Mouse (Mus musculus) forebrain, postnatal 0 days (tissue): ENCODE data around the gene Cyp2r1. TPM values are rescaled to one million over a fixed set of nuclear protein-coding genes. Genes with fewer than 3 reads are reported as not detected.
"Not testable (repeated sequence)": the region's sequence is repeated elsewhere in the genome, so short reads cannot be mapped to it uniquely, and the experiment has no call there.

Source experiments
- ATAC-seq: fragments of 200-750 bp; cut with Nextera tagmentation; 2 replicates; pipeline ENCODE4 v1.8.0; 2017; ENCODE audit warnings: mild to moderate bottlenecking, moderate library complexity
- DNase-seq: peaks from one replicate; pipeline ENCODE4 v3.0.0-alpha.2; 2015
- H3K27ac ChIP-seq: fragments of 300-500 bp; sonication (generic); 2 replicates; pipeline ENCODE4 v1.5.1; 2014; ENCODE audit warnings: low read depth, mild to moderate bottlenecking, antibody characterized with exemption, low read length, moderate library complexity, mixed read lengths
- H3K27me3 ChIP-seq: fragments of 300-500 bp; sonication (generic); 2 replicates; pipeline ENCODE4 v1.6.1; 2014; ENCODE audit warnings: mild to moderate bottlenecking, low read length, mixed read lengths; ENCODE audit not compliant: insufficient read depth
- H3K36me3 ChIP-seq: fragments of 300-500 bp; sonication (generic); 2 replicates; pipeline ENCODE4 v1.6.1; 2014; ENCODE audit warnings: mild to moderate bottlenecking, moderate library complexity; ENCODE audit not compliant: insufficient read depth
- H3K4me1 ChIP-seq: fragments of 300-500 bp; sonication (generic); 2 replicates; pipeline ENCODE4 v1.6.1; 2014; ENCODE audit warnings: antibody characterized with exemption; ENCODE audit not compliant: insufficient read depth
- H3K4me2 ChIP-seq: fragments of 300-500 bp; sonication (generic); 2 replicates; pipeline ENCODE4 v1.6.1; 2014; ENCODE audit warnings: low read depth, mild to moderate bottlenecking, moderate library complexity
- H3K4me3 ChIP-seq: fragments of 300-500 bp; sonication (generic); 2 replicates; pipeline ENCODE4 v1.5.1; 2014; ENCODE audit warnings: low read depth, low read length, mixed read lengths
- H3K9ac ChIP-seq: fragments of 300-500 bp; sonication (generic); 2 replicates; pipeline ENCODE4 v1.6.1; 2014; ENCODE audit warnings: mild to moderate bottlenecking
- H3K9me3 ChIP-seq: fragments of 300-500 bp; sonication (generic); 2 replicates; pipeline ENCODE4 v1.6.1; 2016; ENCODE audit warnings: low read length
- CTCF ChIP-seq: sonication (generic); IDR thresholded peaks from 2 replicates; pipeline ENCODE4 v1.5.1; 2016; ENCODE audit warnings: antibody characterized with exemption, control low read depth, low read depth
- WGBS: fragments of 180-500 bp; shearing (Covaris S2); extraction: QIAGEN DNeasy Blood & Tissue Kit; methylation state at CpG from one replicate; pipeline ENCODE4 v1.1.7; 2014; 5-methylcytosine and 5-hydroxymethylcytosine counted together
- polyA plus RNA-seq: library from polyadenylated mRNA; unstranded; fragments of >200 nt; fragmentation: Nextera tagmentation; extraction: Ambion mirVana; gene quantifications from 2 replicates; pipeline ENCODE4 v1.2.1, GENCODE M21; 2015
- total RNA-seq: library from RNA; depleted of rRNA; stranded (reverse); fragments of >200 nt; gene quantifications from 2 replicates; pipeline ENCODE4 v1.2.3, GENCODE M21; 2014; rRNA removed

Gene Cyp2r1
- total RNA-seq (1.6 and 1.8 TPM in 2 replicates), polyA plus RNA-seq (1.1 and 1.3 TPM in 2 replicates)

- H3K9me3 ChIP-seq = no peaks in the 10 kb centered on the region
- H3K27me3 ChIP-seq = no peaks in the 10 kb centered on the region
- peak within 1 kb of the TSS; percentile 56 for H3K4me3 ChIP-seq
- WGBS = under 1% methylated on average over 56 of the region's 56 CpGs
- H3K36me3 ChIP-seq = no peaks in the 10 kb centered on the region
- peak within 1 kb of the TSS; percentile 60 for H3K9ac ChIP-seq
- peak; percentile 58 for TF ChIP-seq CTCF
- DNase-seq (peak; percentile 95), ATAC-seq (peak; percentile 99)
- peak within 1 kb of the TSS; percentile 80 for H3K4me2 ChIP-seq
- H3K4me1 ChIP-seq = no peaks in the 10 kb centered on the region
- H3K27ac ChIP-seq = peak within 1 kb of the TSS; percentile 68; the same call in 1 of the 2 replicates
Measured at GRCm38 (mm10) chr7:114562531-114563241, at the start of gene Cyp2r1. TSS of gene Cyp2r1 (minus strand) at chr7:114562972.

GRCm38 (mm10) chr7:114594391-114594790 is 31.6 kb upstream of the Cyp2r1 start:
- 93% methylated on average over 8 of the region's 8 CpGs for WGBS
- H3K27me3 ChIP-seq, H3K9me3 ChIP-seq, H3K4me2 ChIP-seq, ATAC-seq, H3K4me1 ChIP-seq, H3K36me3 ChIP-seq, H3K27ac ChIP-seq, H3K9ac ChIP-seq, DNase-seq, H3K4me3 ChIP-seq: not testable (repeated sequence)

GRCm38 (mm10) chr7:114582441-114582840 is 19.7 kb upstream of the Cyp2r1 start:
- Histone ChIP-seq H3K4me1 (no peaks in the 10 kb centered on the region), H3K9me3 (no peaks in the 10 kb centered on the region), H3K36me3 (no peaks in the 10 kb centered on the region), H3K4me3 (no peak overlapping the region), H3K9ac (no peak overlapping the region), H3K4me2 (no peak overlapping the region), H3K27me3 (no peaks in the 10 kb centered on the region), H3K27ac (no peak overlapping the region)
- ATAC-seq (no peak), DNase-seq (no peak)
- 34% methylated on average over 2 of the region's 2 CpGs for WGBS
- TF ChIP-seq CTCF = no peak

- Histone ChIP-seq H3K27ac (no peak overlapping the region), H3K27me3 (no peaks in the 10 kb centered on the region), H3K36me3 (no peaks in the 10 kb centered on the region), H3K4me1 (no peaks in the 10 kb centered on the region), H3K9ac (no peak overlapping the region), H3K4me3 (no peak overlapping the region), H3K9me3 (no peaks in the 10 kb centered on the region), H3K4me2 (no peak overlapping the region)
- ATAC-seq = no peak
- WGBS = 86% methylated on average over 5 of the region's 5 CpGs
- no peak for DNase-seq
- no peak for TF ChIP-seq CTCF
Measured at GRCm38 (mm10) chr7:114581200-114581599, 18.4 kb upstream of the Cyp2r1 start.

GRCm38 (mm10) chr7:114580426-114580825 is 17.7 kb upstream of the Cyp2r1 start:
- Histone ChIP-seq H3K36me3 (no peaks in the 10 kb centered on the region), H3K27me3 (no peaks in the 10 kb centered on the region), H3K9ac (no peak overlapping the region), H3K9me3 (no peaks in the 10 kb centered on the region), H3K4me1 (no peaks in the 10 kb centered on the region), H3K4me2 (no peak overlapping the region), H3K27ac (no peak overlapping the region), H3K4me3 (no peak overlapping the region)
- peak; percentile 84 for TF ChIP-seq CTCF
- 0 out of 2 replicates have a peak, but pooled peaks have one; percentile 36 for ATAC-seq
- 2% methylated on average over 4 of the region's 4 CpGs for WGBS
- DNase-seq = peak; percentile 83

- TF ChIP-seq CTCF = no peak
- no peaks in the 10 kb centered on the region for H3K9me3 ChIP-seq
Measured at GRCm38 (mm10) chr7:114577665-114578064, 14.9 kb upstream of the Cyp2r1 start.

GRCm38 (mm10) chr7:114576931-114577330 is 14.2 kb upstream of the Cyp2r1 start:
- H3K27ac ChIP-seq = no peak overlapping the region
- no peaks in the 10 kb centered on the region for H3K36me3 ChIP-seq
- 78% methylated on average over 3 of the region's 3 CpGs for WGBS
- ATAC-seq (no peak), DNase-seq (no peak)
- no peaks in the 10 kb centered on the region for H3K27me3 ChIP-seq
- H3K9ac ChIP-seq = no peak overlapping the region
- no peak for TF ChIP-seq CTCF
- no peak overlapping the region for H3K4me3 ChIP-seq
- no peaks in the 10 kb centered on the region for H3K4me1 ChIP-seq
- no peaks in the 10 kb centered on the region for H3K9me3 ChIP-seq
- no peak overlapping the region for H3K4me2 ChIP-seq

More at GRCm38 (mm10) chr7:114577665-114578064, 14.9 kb upstream of the Cyp2r1 start:
- Histone ChIP-seq H3K4me1 (no peaks in the 10 kb centered on the region), H3K4me2 (no peak overlapping the region), H3K4me3 (no peak overlapping the region), H3K27ac (no peak overlapping the region), H3K27me3 (no peaks in the 10 kb centered on the region), H3K9ac (no peak overlapping the region), H3K36me3 (no peaks in the 10 kb centered on the region)
- 78% methylated on average over 1 of the region's 1 CpGs for WGBS
- ATAC-seq (no peak), DNase-seq (no peak)

GRCm38 (mm10) chr7:114573866-114574265 is 11.1 kb upstream of the Cyp2r1 start:
- not testable (repeated sequence) for H3K36me3 ChIP-seq, H3K27me3 ChIP-seq, DNase-seq, ATAC-seq, H3K4me3 ChIP-seq, H3K4me1 ChIP-seq, H3K9ac ChIP-seq, H3K9me3 ChIP-seq, H3K4me2 ChIP-seq, H3K27ac ChIP-seq
- 91% methylated on average over 4 of the region's 4 CpGs for WGBS
